Mouse (Mus musculus) thymus, adult 18-20 months (tissue): ENCODE results near the gene Smpd2.

Source experiments
- DNase-seq, 2 experiments: peaks; one replicate each; pipeline ENCODE4 v3.0.0; 2022; ENCODE audit warnings: mixed read lengths in 2 of 2

Gene Smpd2

GRCm38 (mm10) chr10:41486506-41487170 lies 3.5 kb downstream of the Smpd2 start:
- no peak for DNase-seq

GRCm38 (mm10) chr10:41485778-41486177 lies 4.4 kb downstream of the Smpd2 start:
- DNase-seq = no peak

- DNase-seq = no peak
These were observed 7.7 kb downstream of the Smpd2 start for GRCm38 (mm10) chr10:41482446-41482845.

GRCm38 (mm10) chr10:41480938-41481880 lies 9.0 kb downstream of the Smpd2 start:
- no peak for DNase-seq

- no peak for DNase-seq
These were observed 10.2 kb downstream of the Smpd2 start for GRCm38 (mm10) chr10:41479961-41480360.

- peak; percentile 69 to 71 for DNase-seq
These were observed 12.6 kb downstream of the Smpd2 start for GRCm38 (mm10) chr10:41477278-41478181.

GRCm38 (mm10) chr10:41477018-41477277 lies 13.2 kb downstream of the Smpd2 start:
- DNase-seq = peak in 1 of 2 experiments; percentile 52

GRCm38 (mm10) chr10:41476171-41477017 lies 13.8 kb downstream of the Smpd2 start, which contains the start of gene Mical1:
Gene Mical1, plus strand, starts transcription at chr10:41476314.
- DNase-seq = peak; percentile 60 to 65

GRCm38 (mm10) chr10:41474981-41475391 lies 15.2 kb downstream of the Smpd2 start:
- DNase-seq = no peak

- DNase-seq = no peak
These were observed 16.2 kb downstream of the Smpd2 start for GRCm38 (mm10) chr10:41473782-41474468.

- no peak for DNase-seq
These were observed 17.1 kb downstream of the Smpd2 start for GRCm38 (mm10) chr10:41472962-41473481.

GRCm38 (mm10) chr10:41472534-41472933 lies 17.6 kb downstream of the Smpd2 start:
- DNase-seq = no peak

GRCm38 (mm10) chr10:41470693-41471092 lies 19.5 kb downstream of the Smpd2 start:
- no peak for DNase-seq

- DNase-seq = no peak
These were observed 22.8 kb downstream of the Smpd2 start for GRCm38 (mm10) chr10:41467325-41467724.

GRCm38 (mm10) chr10:41464401-41464955 lies 25.7 kb downstream of the Smpd2 start:
- DNase-seq = no peak

GRCm38 (mm10) chr10:41461057-41461722 lies 29.0 kb downstream of the Smpd2 start:
- DNase-seq = no peak

- DNase-seq = no peak
These were observed 29.7 kb downstream of the Smpd2 start for GRCm38 (mm10) chr10:41460501-41460900.

- no peak for DNase-seq
These were observed 30.2 kb downstream of the Smpd2 start for GRCm38 (mm10) chr10:41459990-41460389.

- no peak for DNase-seq
These were observed 37.4 kb downstream of the Smpd2 start for GRCm38 (mm10) chr10:41452791-41453190.

GRCm38 (mm10) chr10:41451656-41452055 lies 38.5 kb downstream of the Smpd2 start:
- DNase-seq = no peak
